Mouse (Mus musculus) ovary, postnatal 10 days (tissue): ENCODE measurements around the gene Plcb3.
"Not testable (repeated sequence)": the region's sequence is repeated elsewhere in the genome, so short reads cannot be mapped to it uniquely, and the experiment has no call there.

Experiments
- DNase-seq: peaks from one replicate; pipeline ENCODE4 v3.0.0; 2022; ENCODE audit warnings: low spot score

Gene Plcb3

GRCm38 (mm10) chr19:6919876-6920740 lies 56.2 kb downstream of the Plcb3 start:
- DNase-seq = no peak

- no peak for DNase-seq
Measured at GRCm38 (mm10) chr19:6919431-6919830, 56.8 kb downstream of the Plcb3 start.

GRCm38 (mm10) chr19:6918321-6918720 lies 57.9 kb downstream of the Plcb3 start:
- DNase-seq = no peak

- DNase-seq = no peak
Measured at GRCm38 (mm10) chr19:6916496-6916895, 59.8 kb downstream of the Plcb3 start.

GRCm38 (mm10) chr19:6915276-6915675 lies 61.0 kb downstream of the Plcb3 start:
- no peak for DNase-seq

DNA sequence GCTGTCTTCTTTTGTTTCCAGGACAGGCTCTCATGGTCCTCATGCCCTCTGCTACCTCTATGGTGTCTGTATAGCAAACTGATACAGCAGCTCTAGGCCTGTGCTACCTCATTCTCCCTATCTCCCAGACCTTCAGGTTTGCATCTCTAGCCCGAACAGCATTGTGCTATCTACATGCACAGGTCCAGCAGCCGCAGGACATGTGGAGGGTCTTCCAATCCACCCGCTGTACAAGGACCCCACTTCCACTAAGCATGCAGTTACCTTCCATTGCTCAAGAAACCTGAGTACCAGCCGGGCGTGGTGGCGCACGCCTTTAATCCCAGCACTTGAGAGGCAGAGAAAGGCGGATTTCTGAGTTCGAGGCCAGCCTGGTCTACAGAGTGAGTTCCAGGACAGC lies 61.7 kb downstream of the Plcb3 start:
- DNase-seq = no peak

DNA sequence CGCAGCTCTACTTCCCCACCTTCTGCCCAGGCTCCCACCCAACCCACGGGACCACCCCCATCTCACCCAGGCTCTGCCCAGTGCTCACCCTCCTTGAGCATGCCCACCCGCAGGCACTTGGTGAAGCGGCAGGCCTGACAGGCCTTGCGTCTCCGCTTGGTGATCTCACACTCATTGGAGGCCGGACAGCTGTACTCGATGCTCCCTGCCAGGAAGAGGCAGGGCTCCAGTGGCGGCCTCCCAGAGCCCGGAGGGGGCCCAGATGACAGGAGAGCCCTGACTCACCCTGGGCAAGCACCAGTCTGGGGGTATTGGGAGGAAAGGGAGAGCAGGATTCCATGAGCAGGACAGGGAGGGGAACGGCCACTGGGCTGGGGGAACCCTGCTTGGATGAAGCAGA lies 62.3 kb downstream of the Plcb3 start:
- DNase-seq = no peak

DNA sequence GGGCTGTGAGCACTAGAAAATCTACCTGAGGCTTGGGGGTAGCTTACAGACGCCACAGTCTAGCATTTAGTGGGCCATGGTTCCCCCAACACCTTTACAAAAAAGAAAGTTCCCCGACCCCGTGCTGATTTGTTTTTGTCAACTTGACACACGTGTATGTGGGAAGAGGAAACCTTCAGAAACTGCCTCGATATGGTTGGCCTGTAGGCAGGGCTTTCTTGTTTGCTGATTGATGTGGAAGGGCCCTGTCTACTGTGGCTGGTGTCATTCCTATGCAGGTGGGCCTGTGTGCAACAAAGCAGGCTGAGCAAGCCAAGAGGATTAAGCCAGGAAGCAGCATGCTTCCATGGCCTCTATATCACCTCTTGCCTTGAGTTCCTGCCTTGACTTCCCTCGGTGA lies 63.2 kb downstream of the Plcb3 start:
- no peak for DNase-seq

- no peak for DNase-seq
Measured at GRCm38 (mm10) chr19:6912205-6912970, 63.9 kb downstream of the Plcb3 start.

GRCm38 (mm10) chr19:6911101-6912074 lies 64.9 kb downstream of the Plcb3 start:
- DNase-seq = no peak

DNA sequence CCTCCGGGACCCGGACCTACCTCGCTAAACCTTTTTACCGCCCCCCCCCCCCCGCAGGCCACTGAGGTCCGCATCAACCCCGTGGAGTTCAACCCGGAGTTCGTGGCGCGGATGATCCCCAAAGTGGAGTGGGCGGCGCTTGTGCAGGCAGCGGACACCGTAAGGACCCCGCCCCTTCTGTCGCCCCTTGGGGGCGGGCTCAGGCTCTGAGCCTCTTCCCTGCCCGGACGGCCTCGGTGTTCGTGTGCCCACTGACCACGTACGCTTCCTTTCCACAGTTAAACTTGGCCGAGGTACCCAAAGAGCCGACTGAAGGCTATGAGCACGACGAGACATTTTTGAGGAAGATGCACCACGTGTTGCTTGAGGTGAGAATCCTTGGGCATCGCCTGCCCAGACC lies 66.0 kb downstream of the Plcb3 start:
- DNase-seq = not testable (repeated sequence)

- DNase-seq = peak; percentile 60
Measured at GRCm38 (mm10) chr19:6909507-6910289, 66.6 kb downstream of the Plcb3 start, which contains the start of the genes Trmt112 and Prdx5. Gene Trmt112, plus strand, starts transcription at chr19:6909698. Gene Prdx5, minus strand, starts transcription at chr19:6910106.

- no peak for DNase-seq
Measured at GRCm38 (mm10) chr19:6909021-6909420, 67.2 kb downstream of the Plcb3 start.

DNA sequence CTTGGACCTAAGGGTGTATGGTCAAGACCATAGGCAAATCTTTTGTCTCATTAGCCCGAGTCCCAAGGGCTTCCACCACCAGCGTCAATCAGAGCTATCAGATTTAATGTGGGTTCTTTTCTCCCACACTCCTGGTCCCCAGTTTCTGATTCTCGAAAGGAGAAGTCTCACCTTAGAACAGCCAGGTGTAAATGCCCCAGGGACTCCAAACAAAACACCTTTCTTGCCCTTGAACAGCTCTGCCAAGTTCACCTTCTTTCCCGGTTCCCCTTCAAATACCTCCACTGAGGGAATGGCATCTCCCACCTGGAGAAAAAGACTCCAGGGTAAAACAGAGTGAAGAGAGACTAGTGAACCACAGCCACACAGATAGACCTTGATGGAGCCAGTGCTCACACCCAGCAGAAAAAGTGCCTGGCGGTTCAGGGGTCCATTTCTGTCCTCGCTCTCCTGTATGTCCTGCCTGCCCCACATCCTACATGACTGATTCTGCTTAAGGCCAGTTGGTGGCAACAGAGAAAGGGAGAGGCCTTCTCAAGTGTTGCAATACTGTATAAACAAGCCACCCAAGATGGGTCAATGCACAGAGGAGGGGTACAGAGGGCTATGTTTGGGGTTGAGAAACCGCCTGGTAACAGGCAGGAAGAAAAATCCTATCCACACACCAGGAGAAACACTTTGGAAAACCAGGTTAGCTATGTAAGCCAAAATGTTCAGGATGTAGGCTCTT lies 68.3 kb downstream of the Plcb3 start:
- DNase-seq = no peak

GRCm38 (mm10) chr19:6907094-6907493 lies 69.2 kb downstream of the Plcb3 start:
- DNase-seq = no peak

DNA sequence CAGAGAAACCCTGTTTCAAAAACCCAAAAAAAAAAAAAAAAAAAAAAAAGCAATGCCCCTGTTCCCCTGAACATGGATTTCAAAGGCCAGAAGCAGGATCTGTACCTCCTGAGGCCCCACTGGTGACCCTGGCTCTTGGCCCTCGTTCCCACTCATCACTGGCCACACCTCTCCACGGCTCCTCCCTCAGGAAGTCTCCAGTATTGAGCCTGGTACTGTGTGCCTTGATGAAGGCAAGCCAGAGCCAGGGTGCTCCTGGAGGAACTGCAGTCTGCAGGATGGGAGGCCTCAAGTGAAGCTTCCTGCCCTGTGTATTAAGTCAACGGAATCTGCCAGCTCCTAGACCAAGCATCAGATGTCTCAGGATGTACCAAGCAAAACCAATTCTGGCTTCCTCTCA lies 70.1 kb downstream of the Plcb3 start:
- no peak for DNase-seq

DNA sequence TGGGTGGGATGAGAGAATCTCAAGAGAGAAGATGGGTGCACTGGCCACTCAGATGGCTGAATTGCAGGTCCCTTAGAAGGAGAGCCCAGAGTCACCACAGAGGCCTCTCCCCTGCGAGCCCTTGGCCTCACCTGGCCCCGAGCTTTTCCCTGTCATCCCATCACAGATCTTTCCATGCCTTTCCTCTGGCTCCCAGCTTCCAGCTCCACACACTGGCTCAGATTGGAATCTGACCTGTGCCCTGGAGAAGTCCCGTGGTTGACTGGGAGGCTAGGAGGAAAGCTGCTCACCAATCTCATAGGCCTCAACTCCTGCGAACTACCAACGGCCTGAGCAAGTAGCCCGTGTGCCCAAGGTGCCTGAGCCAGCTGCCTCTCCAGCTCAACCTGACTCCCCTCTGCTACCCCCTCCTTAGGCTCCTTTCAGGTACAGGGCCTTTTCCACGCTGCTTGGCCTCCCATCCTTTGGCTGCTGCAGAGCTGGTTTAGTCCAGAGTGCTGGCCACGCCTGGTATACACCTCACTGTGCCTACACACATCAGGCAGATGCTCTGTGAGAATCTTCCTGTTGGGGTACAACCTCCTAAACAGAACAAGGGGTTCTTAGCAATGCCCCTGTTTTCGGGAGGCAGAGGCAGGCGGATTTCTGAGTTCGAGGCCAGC lies 70.6 kb downstream of the Plcb3 start:
- no peak for DNase-seq

DNA sequence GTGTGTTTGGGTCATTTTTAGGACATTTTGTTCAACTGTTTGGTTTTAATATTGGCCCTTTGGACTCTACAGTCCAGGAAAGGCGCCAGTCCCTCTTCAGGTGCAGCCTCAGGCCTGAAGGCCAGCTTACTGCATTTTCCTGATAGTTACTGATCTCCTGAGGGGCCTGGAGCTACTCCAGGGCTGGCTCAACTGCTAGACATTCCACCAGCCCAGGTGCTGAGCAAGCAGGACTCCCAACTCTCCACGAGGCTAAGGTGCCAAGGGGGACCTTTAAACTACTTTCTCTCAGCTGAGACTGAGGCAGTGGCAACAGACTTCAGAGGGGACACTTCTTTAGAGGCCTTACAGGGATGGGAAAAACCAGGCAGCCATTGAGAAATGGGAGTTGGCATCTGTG lies 71.4 kb downstream of the Plcb3 start:
- DNase-seq = no peak

DNA sequence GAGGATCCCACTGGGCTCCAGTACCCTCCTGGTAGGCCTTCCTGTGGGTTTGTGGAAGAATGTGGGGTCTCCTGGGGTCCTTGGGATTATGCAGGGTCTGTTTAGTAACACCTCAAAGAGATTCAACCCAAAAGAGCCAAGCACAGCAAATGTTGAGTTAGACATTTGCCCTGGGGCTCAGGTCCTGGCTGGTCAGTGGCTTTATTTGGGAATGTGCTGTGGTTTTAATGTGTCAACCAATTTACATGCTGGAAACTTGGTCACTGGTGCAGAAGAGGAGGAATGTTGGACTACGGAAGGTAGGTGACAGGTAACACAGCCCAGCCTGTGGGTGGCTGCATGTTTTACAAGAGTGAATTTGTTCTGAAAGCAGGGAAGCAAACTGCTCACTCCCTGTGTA lies 73.2 kb downstream of the Plcb3 start:
- no peak for DNase-seq
